Mouse (Mus musculus) ES-Bruce4 (cell line): ENCODE measurements around the gene Kif1c.

Experiments used
- CTCF ChIP-seq: IDR thresholded peaks from one replicate; pipeline ENCODE4 v1.8.1; 2011; ENCODE audit warnings: low read depth, low read length
- EP300 ChIP-seq: IDR thresholded peaks from 2 replicates; pipeline ENCODE4 v1.6.1; 2011; ENCODE audit warnings: low read depth, low read length; ENCODE audit not compliant: insufficient read depth

- TF ChIP-seq EP300, result no peak
- TF ChIP-seq CTCF, result no peak
These were observed 45.3 kb downstream of the Kif1c start for GRCm38 (mm10) chr11:70745636-70746035.
